Mouse (Mus musculus) liver, adult 2 months (tissue): ENCODE results near the gene Mmp24.

Experiments
- CTCF ChIP-seq: fragments of 200-500 bp; IDR thresholded peaks from 2 replicates; pipeline ENCODE4 v1.5.1; 2011; ENCODE audit warnings: low read depth, low read length, control low read depth
- POLR2A ChIP-seq: fragments of 200-500 bp; IDR thresholded peaks from 2 replicates; pipeline ENCODE4 v1.6.1; 2011; ENCODE audit warnings: low read length, control low read depth; ENCODE audit not compliant: insufficient read depth; ENCODE audit errors: extremely low read depth

DNA sequence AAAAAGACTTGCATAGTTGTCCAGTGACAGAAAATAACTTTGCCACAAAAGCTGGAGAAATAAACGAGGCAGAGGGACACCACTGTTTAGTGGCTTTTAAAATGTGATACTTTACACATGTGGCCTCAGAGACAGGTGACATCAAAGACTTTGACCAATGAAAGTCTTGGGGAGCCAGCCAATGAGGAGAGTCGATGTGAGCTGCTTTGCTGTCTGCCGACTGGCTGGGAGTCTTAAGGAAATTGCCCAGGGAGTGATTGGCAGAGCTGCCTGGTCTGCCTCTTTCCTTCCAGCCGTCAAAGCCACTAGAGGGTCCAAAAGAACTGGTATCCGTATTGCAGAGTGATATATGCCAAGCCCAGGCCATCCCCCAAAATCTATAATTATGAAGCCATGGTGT lies 39.7 kb downstream of the Mmp24 start:
- TF ChIP-seq CTCF (no peak), POLR2A (no peak)
